Mouse (Mus musculus): Measurements from ENCODE around the gene Selenot. TPM values are rescaled to one million over a fixed set of nuclear protein-coding genes. Genes with fewer than 3 reads are reported as not detected.
A peak's percentile ranks its signal among the peaks of the same experiment; 100 is the strongest.

The Selenot gene
- 25.7 and 30.3 TPM in 2 replicates for polyA plus RNA-seq (2014; fragmentation: Nextera tagmentation; extraction: Ambion mirVana)

- peak within 1 kb of the TSS; percentile 99 for H3K9ac ChIP-seq (ENCODE audit: low read length)
- DNase-seq (ENCODE audit: low spot score) = peak; percentile 97
- H3K27ac ChIP-seq (ENCODE audit: low read depth, low read length) = peak within 1 kb of the TSS; percentile 100
- WGBS = 1% methylated on average over 59 of the region's 59 CpGs
- peaks cover 5% of the 10 kb centered on the region; the same call in 1 of the 2 replicates for H3K36me3 ChIP-seq (ENCODE audit: control insufficient read depth, insufficient read depth, low read length)
- H3K4me3 ChIP-seq (ENCODE audit: low read depth, low read length) = peak within 1 kb of the TSS; percentile 87
- peak within 1 kb of the TSS; percentile 55 for H3K4me2 ChIP-seq (ENCODE audit: low read length)
- peak; percentile 95 for ATAC-seq
- H3K9me3 ChIP-seq (replicated peaks; ENCODE audit: control insufficient read depth, low read length) = no peaks in the 10 kb centered on the region
- H3K27me3 ChIP-seq (replicated peaks; ENCODE audit: control insufficient read depth, insufficient read depth, low read length) = no peaks in the 10 kb centered on the region
- H3K4me1 ChIP-seq (ENCODE audit: control insufficient read depth, insufficient read depth, low read length) = no peaks in the 10 kb centered on the region
Observed at GRCm38 (mm10) chr3:58576137-58577066, at the start of gene Selenot. Selenot (plus strand) TSS chr3:58576636.

DNA sequence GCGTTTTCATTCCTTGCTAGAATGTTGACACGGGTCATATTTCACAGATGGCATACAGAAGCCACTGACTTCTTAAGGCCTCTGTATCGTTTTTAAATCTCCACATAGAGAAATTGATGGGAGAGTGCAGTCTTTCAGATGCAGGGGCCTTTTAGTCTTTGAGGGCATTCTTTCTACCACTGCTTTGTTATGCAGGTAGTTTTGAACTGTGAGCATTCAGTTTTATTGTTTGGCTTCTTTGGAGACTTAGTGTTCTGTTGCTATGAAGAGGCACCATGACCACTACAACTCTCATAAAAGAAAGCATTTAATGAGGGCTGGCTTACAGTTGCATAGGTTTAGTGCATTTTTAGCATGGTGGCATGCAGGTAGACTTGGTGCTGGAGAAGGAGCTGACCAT is 39.9 kb upstream of the Selenot start:
- no peak overlapping the region for H3K27ac ChIP-seq (ENCODE audit: low read depth, low read length)
- no peak overlapping the region for H3K4me2 ChIP-seq (ENCODE audit: low read length)
- H3K27me3 ChIP-seq (replicated peaks; ENCODE audit: control insufficient read depth, insufficient read depth, low read length) = no peaks in the 10 kb centered on the region
- no peak overlapping the region for H3K9ac ChIP-seq (ENCODE audit: low read length)
- WGBS = 94% methylated on average over 3 of the region's 3 CpGs
- ATAC-seq (no peak), DNase-seq (ENCODE audit: low spot score) (no peak)
- H3K36me3 ChIP-seq (ENCODE audit: control insufficient read depth, insufficient read depth, low read length) = peaks cover 38% of the 10 kb centered on the region
- no peak overlapping the region for H3K4me3 ChIP-seq (ENCODE audit: low read depth, low read length)
- no peaks in the 10 kb centered on the region for H3K4me1 ChIP-seq (ENCODE audit: control insufficient read depth, insufficient read depth, low read length)
- no peaks in the 10 kb centered on the region for H3K9me3 ChIP-seq (replicated peaks; ENCODE audit: control insufficient read depth, low read length)

DNA sequence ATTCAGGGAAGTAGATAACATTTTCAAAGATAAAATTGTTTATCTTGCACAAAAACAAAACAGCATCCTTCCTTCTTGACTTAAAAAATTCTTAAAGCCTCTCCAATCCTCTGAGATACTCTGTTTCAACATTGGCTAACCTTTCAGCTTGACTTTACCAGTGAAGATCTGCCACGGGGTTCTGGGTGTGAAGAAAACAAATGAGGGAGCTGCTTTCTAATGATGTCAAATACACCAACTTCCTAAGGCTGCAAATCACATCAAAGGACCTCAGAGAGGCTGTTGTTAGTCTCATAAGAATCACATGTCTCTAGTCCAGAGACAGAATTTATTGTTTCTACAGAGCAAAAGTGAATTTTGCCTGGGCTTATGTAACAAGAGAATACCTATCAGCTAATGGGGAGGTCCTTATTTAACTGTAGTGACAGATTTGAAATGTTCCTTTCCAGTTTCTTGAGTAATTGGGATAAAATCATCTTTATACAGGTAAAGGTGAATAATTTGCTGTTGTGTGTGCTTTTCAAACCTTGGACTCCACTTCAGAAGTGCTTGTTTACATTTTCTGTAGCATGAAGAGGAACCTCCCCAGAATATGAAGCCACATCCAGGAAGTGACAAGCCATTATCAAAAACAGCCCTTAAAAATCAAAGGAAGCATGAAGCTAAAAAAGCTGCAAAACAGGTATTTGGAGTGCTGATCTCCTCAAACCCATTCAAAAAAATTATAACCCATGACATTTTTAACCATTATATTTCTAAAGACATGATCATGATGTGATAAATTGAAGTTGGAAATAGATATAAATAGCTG is 24.2 kb upstream of the Selenot start:
- Histone ChIP-seq H3K36me3 (ENCODE audit: control insufficient read depth, insufficient read depth, low read length) (peaks cover 74% of the 10 kb centered on the region), H3K4me3 (ENCODE audit: low read depth, low read length) (no peak overlapping the region), H3K27ac (ENCODE audit: low read depth, low read length) (no peak overlapping the region), H3K4me1 (ENCODE audit: control insufficient read depth, insufficient read depth, low read length) (no peaks in the 10 kb centered on the region), H3K9me3 (replicated peaks; ENCODE audit: control insufficient read depth, low read length) (no peaks in the 10 kb centered on the region), H3K4me2 (ENCODE audit: low read length) (no peak overlapping the region), H3K9ac (ENCODE audit: low read length) (no peak overlapping the region), H3K27me3 (replicated peaks; ENCODE audit: control insufficient read depth, insufficient read depth, low read length) (no peaks in the 10 kb centered on the region)
- DNase-seq (ENCODE audit: low spot score) (no peak), ATAC-seq (no peak)
- 89% methylated on average over 1 of the region's 1 CpGs for WGBS

- H3K27ac ChIP-seq (ENCODE audit: low read depth, low read length) = no peak overlapping the region
- no peak for DNase-seq (ENCODE audit: low spot score)
- WGBS = 78% methylated on average over 7 of the region's 7 CpGs
- no peaks in the 10 kb centered on the region for H3K27me3 ChIP-seq (replicated peaks; ENCODE audit: control insufficient read depth, insufficient read depth, low read length)
- H3K4me2 ChIP-seq (ENCODE audit: low read length) = no peak overlapping the region
- no peaks in the 10 kb centered on the region for H3K9me3 ChIP-seq (replicated peaks; ENCODE audit: control insufficient read depth, low read length)
- ATAC-seq = no peak
- no peak overlapping the region for H3K9ac ChIP-seq (ENCODE audit: low read length)
- H3K4me3 ChIP-seq (ENCODE audit: low read depth, low read length) = no peak overlapping the region
- no peaks in the 10 kb centered on the region for H3K4me1 ChIP-seq (ENCODE audit: control insufficient read depth, insufficient read depth, low read length)
- peaks cover 53% of the 10 kb centered on the region for H3K36me3 ChIP-seq (ENCODE audit: control insufficient read depth, insufficient read depth, low read length)
Observed at GRCm38 (mm10) chr3:58556649-58557048, 19.8 kb upstream of the Selenot start.

GRCm38 (mm10) chr3:58559887-58560286 is 16.5 kb upstream of the Selenot start:
- H3K4me1 ChIP-seq (ENCODE audit: control insufficient read depth, insufficient read depth, low read length) = no peaks in the 10 kb centered on the region
- H3K4me3 ChIP-seq (ENCODE audit: low read depth, low read length) = no peak overlapping the region
- H3K27ac ChIP-seq (ENCODE audit: low read depth, low read length) = no peak overlapping the region
- DNase-seq (ENCODE audit: low spot score) (no peak), ATAC-seq (no peak)
- H3K4me2 ChIP-seq (ENCODE audit: low read length) = no peak overlapping the region
- WGBS = 40% methylated on average over 2 of the region's 2 CpGs
- H3K27me3 ChIP-seq (replicated peaks; ENCODE audit: control insufficient read depth, insufficient read depth, low read length) = no peaks in the 10 kb centered on the region
- peaks cover 27% of the 10 kb centered on the region for H3K36me3 ChIP-seq (ENCODE audit: control insufficient read depth, insufficient read depth, low read length)
- no peaks in the 10 kb centered on the region for H3K9me3 ChIP-seq (replicated peaks; ENCODE audit: control insufficient read depth, low read length)
- no peak overlapping the region for H3K9ac ChIP-seq (ENCODE audit: low read length)

DNA sequence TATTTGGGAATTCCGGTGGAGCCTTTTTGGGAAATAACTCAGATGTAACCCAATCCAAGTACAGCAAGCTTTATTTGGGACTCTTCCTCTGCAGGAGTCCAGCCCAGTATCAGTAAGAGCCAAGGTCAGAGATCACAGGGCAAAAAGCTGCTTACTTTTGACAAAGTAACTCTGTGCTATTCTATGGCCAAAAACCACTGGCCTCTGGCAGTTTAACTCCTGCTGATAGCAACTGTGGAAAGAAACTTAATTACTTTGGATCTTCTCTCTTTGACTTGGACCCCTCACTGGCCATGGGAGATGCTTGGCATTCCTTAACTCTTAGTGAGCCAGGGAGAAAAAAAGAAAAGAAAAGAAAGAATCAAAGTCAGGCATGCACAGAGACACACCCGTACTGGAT is 15.0 kb upstream of the Selenot start:
- Histone ChIP-seq H3K9ac (ENCODE audit: low read length) (no peak overlapping the region), H3K9me3 (replicated peaks; ENCODE audit: control insufficient read depth, low read length) (no peaks in the 10 kb centered on the region), H3K27me3 (replicated peaks; ENCODE audit: control insufficient read depth, insufficient read depth, low read length) (no peaks in the 10 kb centered on the region), H3K27ac (ENCODE audit: low read depth, low read length) (no peak overlapping the region), H3K4me1 (ENCODE audit: control insufficient read depth, insufficient read depth, low read length) (no peaks in the 10 kb centered on the region), H3K36me3 (ENCODE audit: control insufficient read depth, insufficient read depth, low read length) (peaks cover 12% of the 10 kb centered on the region), H3K4me3 (ENCODE audit: low read depth, low read length) (no peak overlapping the region), H3K4me2 (ENCODE audit: low read length) (no peak overlapping the region)
- ATAC-seq (no peak), DNase-seq (ENCODE audit: low spot score) (no peak)
- WGBS = 26% methylated on average over 2 of the region's 2 CpGs

GRCm38 (mm10) chr3:58570821-58571220 is 5.6 kb upstream of the Selenot start:
- Histone ChIP-seq H3K27me3 (replicated peaks; ENCODE audit: control insufficient read depth, insufficient read depth, low read length) (no peaks in the 10 kb centered on the region), H3K9me3 (replicated peaks; ENCODE audit: control insufficient read depth, low read length) (no peaks in the 10 kb centered on the region), H3K27ac (ENCODE audit: low read depth, low read length) (no peak overlapping the region), H3K4me3 (ENCODE audit: low read depth, low read length) (no peak overlapping the region), H3K36me3 (ENCODE audit: control insufficient read depth, insufficient read depth, low read length) (no peaks in the 10 kb centered on the region), H3K4me2 (ENCODE audit: low read length) (no peak overlapping the region), H3K9ac (ENCODE audit: low read length) (no peak overlapping the region), H3K4me1 (ENCODE audit: control insufficient read depth, insufficient read depth, low read length) (no peaks in the 10 kb centered on the region)
- ATAC-seq = no peak
- no peak for DNase-seq (ENCODE audit: low spot score)
- 92% methylated on average over 3 of the region's 3 CpGs for WGBS

GRCm38 (mm10) chr3:58577067-58577503 is 649 bp downstream of the Selenot start:
- H3K4me2 ChIP-seq (ENCODE audit: low read length) = peak overlapping the region; percentile 55
- H3K27me3 ChIP-seq (replicated peaks; ENCODE audit: control insufficient read depth, insufficient read depth, low read length) = no peaks in the 10 kb centered on the region
- no peaks in the 10 kb centered on the region for H3K9me3 ChIP-seq (replicated peaks; ENCODE audit: control insufficient read depth, low read length)
- no peaks in the 10 kb centered on the region for H3K4me1 ChIP-seq (ENCODE audit: control insufficient read depth, insufficient read depth, low read length)
- DNase-seq (ENCODE audit: low spot score) (peak; percentile 58), ATAC-seq (peak; percentile 77)
- peaks cover 5% of the 10 kb centered on the region; the same call in 1 of the 2 replicates for H3K36me3 ChIP-seq (ENCODE audit: control insufficient read depth, insufficient read depth, low read length)
- H3K27ac ChIP-seq (ENCODE audit: low read depth, low read length) = peak overlapping the region; percentile 100
- H3K4me3 ChIP-seq (ENCODE audit: low read depth, low read length) = peak overlapping the region; percentile 87
- WGBS = under 1% methylated on average over 36 of the region's 36 CpGs
- peak overlapping the region; percentile 99 for H3K9ac ChIP-seq (ENCODE audit: low read length)
